Mouse (Mus musculus): ENCODE data around the gene Ssh2.

Gene Ssh2

GRCm38 (mm10) chr11:77506273-77506672, 290.2 kb downstream of the Ssh2 start:
- no peak for DNase-seq (ENCODE audit: extremely low read depth, low read depth)

DNA sequence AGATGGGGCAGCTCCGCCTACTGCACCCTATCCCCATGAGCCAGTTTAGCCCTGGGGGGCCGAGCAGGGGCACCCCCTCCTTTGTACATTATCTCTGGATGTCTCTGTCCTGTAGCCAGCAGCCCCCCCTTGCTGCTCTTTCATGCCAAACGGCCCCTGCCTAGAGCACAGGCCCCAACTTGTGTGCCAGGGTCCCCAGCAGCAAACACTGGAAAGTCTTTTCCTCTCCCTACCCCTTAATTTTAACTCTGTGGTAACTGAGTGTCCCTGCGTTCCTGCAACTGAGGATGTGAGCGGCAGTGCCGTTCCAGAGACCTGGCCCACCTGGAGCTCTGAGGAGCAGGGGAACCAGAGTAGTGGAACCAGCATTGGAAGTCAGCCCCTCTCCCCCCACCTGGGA, 290.9 kb downstream of the Ssh2 start:
- no peak for DNase-seq (ENCODE audit: extremely low read depth, low read depth)

- DNase-seq (ENCODE audit: extremely low read depth, low read depth) = no peak
These were observed 291.3 kb downstream of the Ssh2 start for GRCm38 (mm10) chr11:77507426-77507825.

- DNase-seq (ENCODE audit: extremely low read depth, low read depth) = no peak
These were observed 292.3 kb downstream of the Ssh2 start for GRCm38 (mm10) chr11:77508068-77509021.

Measured in MEL-GATA-1-ER (cell line).